Mouse (Mus musculus): Measurements from ENCODE around the gene Tbx1.

Gene Tbx1

GRCm38 (mm10) chr16:18589804-18590790 is at the start of gene Tbx1:
Gene Tbx1, minus strand, starts transcription at chr16:18590671.
- DNase-seq (ENCODE audit: low spot score) = no peak

- no peak for DNase-seq (ENCODE audit: low spot score)
Observed at GRCm38 (mm10) chr16:18639382-18639929, 49.0 kb upstream of the Tbx1 start.

- DNase-seq (ENCODE audit: low spot score) = no peak
Observed at GRCm38 (mm10) chr16:18638396-18638795, 47.9 kb upstream of the Tbx1 start.

DNA sequence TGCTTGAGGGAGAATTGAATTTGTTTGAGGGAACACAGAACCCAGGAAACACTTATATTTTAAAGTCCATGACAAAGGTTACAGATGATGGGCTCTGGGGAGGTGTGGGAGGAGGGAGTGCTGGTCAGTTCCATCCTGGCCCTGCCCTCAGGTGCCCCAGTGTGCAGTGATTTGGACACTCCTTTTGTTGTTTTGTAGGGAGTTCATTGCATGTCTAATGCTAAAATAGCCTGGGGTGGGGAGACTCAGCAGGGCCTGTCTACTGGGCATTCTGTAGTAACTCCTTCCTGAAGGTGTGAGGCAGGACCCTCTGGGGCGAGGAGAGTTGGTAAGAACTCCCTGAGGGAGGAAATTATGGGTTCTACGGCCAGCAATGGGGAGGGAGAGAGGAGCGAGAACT is 46.3 kb upstream of the Tbx1 start:
- DNase-seq (ENCODE audit: low spot score) = no peak

DNA sequence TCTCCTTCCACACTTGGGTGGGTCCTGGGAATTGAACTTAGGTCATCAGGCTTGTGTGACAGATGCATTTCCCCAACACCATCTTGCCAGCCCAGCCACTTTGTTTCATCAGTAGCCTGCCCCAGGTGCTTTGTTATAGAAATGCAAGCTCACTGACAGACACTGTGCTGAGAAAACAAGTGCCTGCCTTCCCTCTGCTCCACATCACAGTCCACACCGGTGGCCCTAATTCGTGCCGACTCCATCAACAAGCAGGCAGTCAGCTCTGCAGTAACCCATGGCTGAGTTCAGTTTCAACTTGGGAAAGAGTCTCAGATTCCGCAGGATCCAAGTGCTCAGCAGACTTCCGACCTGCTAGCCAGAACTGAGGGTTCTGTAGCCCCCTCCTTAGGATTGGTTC is 45.9 kb upstream of the Tbx1 start:
- DNase-seq (ENCODE audit: low spot score) = no peak

DNA sequence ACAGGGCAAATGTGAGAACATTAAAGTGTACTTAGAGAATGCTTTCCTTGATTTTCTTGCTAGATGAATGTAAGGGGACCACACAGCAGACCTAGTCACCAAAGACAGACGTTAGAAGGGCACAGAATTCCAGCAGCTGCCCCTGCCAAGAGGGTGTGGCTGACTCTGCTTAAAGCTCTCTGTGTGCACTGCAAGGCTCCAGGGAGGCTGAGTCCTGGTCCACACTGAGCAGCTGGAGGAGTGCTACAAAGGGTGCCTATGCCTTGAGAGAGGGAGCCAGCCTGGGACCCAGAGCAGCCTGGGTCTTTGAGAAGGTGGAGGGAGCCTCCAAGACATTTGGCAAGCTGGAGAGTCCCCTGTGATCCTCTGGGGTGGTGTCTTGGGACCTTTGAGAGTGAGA is 42.9 kb upstream of the Tbx1 start:
- DNase-seq (ENCODE audit: low spot score) = no peak

- DNase-seq (ENCODE audit: low spot score) = no peak
Observed at GRCm38 (mm10) chr16:18632816-18633215, 42.3 kb upstream of the Tbx1 start.

DNA sequence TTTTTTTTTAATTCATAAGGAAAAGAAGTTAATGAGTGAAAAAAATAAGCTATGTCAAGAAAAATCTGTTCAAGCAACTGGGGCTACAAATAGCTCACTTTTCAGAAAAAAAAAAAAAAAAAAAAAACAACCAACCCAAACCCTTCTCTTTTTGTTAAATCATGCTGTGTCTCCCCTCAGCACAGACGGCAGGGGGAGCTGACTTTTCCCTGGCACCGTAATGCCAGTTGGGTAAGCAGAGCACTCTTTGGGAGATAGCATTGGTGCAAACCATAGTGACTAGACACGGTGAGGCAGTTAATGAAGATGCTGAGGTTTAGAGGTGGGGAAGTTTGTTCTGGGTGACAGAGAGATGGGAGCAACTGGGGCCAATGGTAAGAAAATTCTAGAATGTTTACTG is 41.6 kb upstream of the Tbx1 start:
- DNase-seq (ENCODE audit: low spot score) = no peak

DNA sequence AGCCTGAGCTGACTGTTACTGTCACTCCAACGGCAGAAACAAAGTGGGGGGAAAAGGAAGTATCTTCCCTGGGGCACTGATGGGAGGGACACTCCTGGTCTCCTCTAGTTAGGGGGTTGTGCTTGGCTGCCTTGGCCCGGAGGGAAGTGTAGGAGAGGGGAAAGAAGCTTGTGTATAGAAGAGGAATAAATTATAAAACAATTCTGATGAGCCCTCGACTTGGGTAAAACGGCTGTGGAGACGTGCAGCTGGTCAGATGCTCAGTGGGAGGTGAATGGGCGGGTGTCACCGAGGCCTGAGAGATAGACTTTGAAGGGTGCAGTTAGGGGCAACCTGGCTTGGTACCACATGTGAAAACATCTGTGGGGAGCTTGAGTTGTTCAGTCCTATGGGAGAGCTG is 40.7 kb upstream of the Tbx1 start:
- no peak for DNase-seq (ENCODE audit: low spot score)

DNA sequence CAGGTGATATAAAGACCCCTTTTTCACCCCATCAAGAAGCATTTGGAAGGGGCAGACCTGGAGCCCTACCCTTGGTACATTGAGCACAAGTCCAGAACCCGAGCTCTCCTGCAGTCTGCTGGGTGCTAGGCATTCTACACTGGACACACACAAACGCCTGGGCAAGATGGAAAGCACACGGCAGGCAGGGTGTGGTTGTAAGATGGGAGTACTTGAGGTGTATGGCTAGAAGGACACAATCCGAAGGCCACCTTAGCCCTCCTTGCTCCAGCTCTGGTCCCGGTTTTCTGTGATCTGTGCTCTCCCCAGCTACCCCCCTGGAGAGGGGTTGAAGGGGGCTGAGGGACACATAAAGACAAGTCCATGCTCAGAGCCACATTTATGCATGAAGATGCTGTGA is 39.8 kb upstream of the Tbx1 start:
- DNase-seq (ENCODE audit: low spot score) = no peak

DNA sequence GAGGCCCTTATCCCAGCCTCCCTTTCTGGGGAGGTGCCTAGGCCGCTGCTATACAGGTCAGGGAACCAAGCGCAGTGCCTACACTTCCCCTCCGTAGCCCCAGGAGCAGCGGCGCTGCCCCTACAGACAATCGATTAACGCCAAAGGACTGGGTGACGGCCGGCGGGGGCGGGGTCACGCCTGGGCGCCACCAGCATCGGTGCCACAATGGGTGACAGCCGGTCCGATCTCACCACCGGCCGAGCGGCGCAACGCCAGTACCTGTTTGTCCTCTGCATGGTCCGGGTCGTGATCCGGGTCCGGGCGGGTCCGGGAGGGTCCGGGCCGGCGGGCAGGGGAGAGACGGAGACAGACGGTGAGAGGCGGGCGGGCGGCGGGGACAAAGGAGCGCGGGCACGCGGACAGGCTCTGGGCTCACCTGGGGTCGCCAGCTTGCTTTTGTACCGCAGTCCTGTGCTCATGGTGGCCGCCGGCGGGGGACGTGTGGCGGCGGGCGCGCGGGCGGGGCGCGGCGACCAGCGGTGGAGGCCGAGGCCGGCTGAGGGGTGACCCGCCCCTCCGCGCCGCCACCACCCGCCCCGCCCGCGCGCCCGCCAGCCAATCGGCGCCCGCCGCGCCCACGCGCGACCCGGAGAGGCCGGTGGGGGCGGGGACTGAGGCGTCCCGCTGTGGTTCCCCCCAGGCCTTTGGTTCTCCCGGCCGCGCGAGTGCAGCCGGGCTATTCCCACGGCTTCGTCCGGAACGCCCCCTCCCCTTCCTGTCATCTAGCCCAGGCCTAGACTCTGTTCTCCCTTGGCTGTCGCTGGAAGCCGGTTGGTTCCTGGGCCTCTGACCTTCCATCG is 39.1 kb upstream of the Tbx1 start, which contains the start of gene Sept5:
Sept5 (minus strand) TSS at position 565 of the 842 bp plus-strand sequence.
- no peak for DNase-seq (ENCODE audit: low spot score)

- no peak for DNase-seq (ENCODE audit: low spot score)
Observed at GRCm38 (mm10) chr16:18628948-18629340, 38.5 kb upstream of the Tbx1 start.

- no peak for DNase-seq (ENCODE audit: low spot score)
Observed at GRCm38 (mm10) chr16:18628206-18628947, 37.9 kb upstream of the Tbx1 start.

- DNase-seq (ENCODE audit: low spot score) = no peak
Observed at GRCm38 (mm10) chr16:18627163-18627562, 36.7 kb upstream of the Tbx1 start.

GRCm38 (mm10) chr16:18626376-18626878 is 36.0 kb upstream of the Tbx1 start, which contains the start of gene Gm49601:
Gene Gm49601, minus strand, starts transcription at chr16:18626427.
- DNase-seq (ENCODE audit: low spot score) = peak; percentile 58

GRCm38 (mm10) chr16:18625791-18626311 is 35.4 kb upstream of the Tbx1 start:
- no peak for DNase-seq (ENCODE audit: low spot score)

DNA sequence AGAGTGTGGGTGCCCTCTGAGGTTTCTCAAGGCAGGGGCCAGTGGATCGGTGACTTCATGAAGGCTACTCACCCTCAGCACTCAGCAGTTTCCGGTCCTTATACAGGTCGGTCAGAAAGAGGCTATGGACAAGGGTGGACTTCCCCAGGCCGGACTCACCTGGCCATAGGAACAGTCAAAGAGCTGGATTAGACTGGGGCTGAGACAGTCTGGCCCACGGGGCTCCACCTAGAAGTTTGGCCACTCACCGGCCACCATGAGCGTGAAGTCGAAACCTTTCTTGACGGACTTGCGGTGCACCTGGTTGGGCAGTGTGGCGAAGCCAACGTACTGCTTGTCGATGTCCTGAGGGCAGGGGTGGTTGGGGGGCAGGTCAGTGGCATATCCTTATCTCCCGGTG is 34.6 kb upstream of the Tbx1 start:
- no peak for DNase-seq (ENCODE audit: low spot score)

GRCm38 (mm10) chr16:18624641-18625040 is 34.2 kb upstream of the Tbx1 start:
- no peak for DNase-seq (ENCODE audit: low spot score)

DNA sequence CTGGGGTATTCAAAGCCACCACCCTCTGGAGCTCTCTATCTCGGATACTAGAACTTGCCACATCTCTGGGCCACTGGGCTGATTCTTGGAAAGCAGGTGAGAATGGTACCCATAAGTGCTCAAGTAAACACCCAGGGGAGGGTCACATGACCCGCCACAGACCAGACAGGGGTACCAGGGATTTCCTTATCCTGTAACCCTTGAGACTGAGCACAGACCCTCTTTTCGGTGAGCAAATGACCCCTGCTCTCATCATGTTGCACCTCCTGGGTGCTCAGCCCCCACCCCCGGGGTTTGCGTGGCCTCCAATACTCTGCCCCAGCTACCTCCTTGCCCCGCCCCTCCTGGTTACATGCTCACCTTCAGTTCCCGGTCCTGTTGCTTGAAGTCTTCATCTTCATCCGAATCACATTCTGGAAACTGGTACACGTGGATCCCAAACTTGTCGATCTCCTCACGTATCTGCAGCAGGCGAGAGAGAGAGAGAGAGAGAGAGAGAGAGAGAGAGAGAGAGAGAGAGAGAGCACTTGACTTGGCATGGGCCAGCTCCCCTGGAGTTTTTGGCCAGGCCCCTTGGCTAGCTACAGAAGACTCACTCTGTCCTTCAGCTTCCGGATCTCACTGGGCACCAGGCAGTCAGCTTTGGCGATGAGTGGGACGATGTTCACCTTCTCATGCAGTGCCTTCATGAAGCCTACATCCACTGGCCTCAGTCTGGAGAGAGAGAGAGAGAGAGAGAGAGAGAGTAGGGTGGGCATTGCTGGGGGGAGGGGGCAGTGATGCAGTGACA is 33.5 kb upstream of the Tbx1 start:
- DNase-seq (ENCODE audit: low spot score) = no peak

Measured in urinary bladder, postnatal 10 days (tissue).